Mouse (Mus musculus) forelimb bud, embryonic 11.5 days (tissue): Measurements from ENCODE around the gene Slc51a.
A peak's percentile ranks its signal among the peaks of the same experiment; 100 is the strongest.

ENCODE experiments used
- DNase-seq: peaks from one replicate; pipeline ENCODE4 v3.0.0-alpha.2; 2012; ENCODE audit warnings: low read depth, low spot score

Slc51a gene

GRCm38 (mm10) chr16:32431047-32431591 is 56.6 kb downstream of the Slc51a start:
- DNase-seq: no peak

GRCm38 (mm10) chr16:32430474-32431046 is 57.1 kb downstream of the Slc51a start, which contains the start of gene Pcyt1a:
Gene Pcyt1a (plus strand): TSS chr16:32430921.
- peak; percentile 93 for DNase-seq

GRCm38 (mm10) chr16:32427506-32427905 is 60.2 kb downstream of the Slc51a start:
- no peak for DNase-seq
